Mouse (Mus musculus) cortical plate, adult 2 months (tissue): ENCODE data around the gene Dync1i1.

ENCODE experiments used
- CTCF ChIP-seq: fragments of 200-500 bp; IDR thresholded peaks from 2 replicates; pipeline ENCODE4 v1.5.1; 2011; ENCODE audit warnings: mild to moderate bottlenecking, control low read depth, low read length; ENCODE audit not compliant: insufficient read depth; ENCODE audit errors: extremely low read depth
- POLR2A ChIP-seq: fragments of 200-500 bp; IDR thresholded peaks from 2 replicates; pipeline ENCODE4 v1.6.1; 2011; ENCODE audit warnings: mild to moderate bottlenecking, low read length, control low read depth; ENCODE audit not compliant: insufficient read depth; ENCODE audit errors: extremely low read depth

GRCm38 (mm10) chr6:5923148-5923547, 197.7 kb downstream of the Dync1i1 start:
- TF ChIP-seq CTCF = no peak
- TF ChIP-seq POLR2A = no peak
